In the genomic region with DNA sequence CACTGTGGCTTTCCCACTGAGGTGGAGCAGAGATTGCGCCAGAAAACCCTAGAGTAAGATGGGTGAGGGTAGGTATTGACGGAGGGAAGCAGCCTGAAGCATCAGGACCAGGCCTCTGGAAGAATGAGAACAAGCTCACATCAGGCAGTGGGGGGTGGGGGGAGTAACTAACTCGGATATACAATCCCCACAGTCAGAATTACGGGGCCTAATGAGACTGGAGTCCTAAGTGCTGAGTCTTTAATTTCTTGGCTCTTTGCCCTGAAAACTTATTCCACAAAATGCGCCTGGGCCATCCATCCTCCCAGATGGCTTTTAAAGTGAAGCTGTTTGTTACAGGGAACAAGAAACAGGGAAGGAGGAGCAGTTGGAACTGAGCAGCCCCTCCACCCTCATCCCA, we compare ENCODE assay signal across 24 mouse cellular contexts.
DNase-seq lines count a peak whose midpoint lies in the region; ATAC-seq lines count a peak whose summit lies in the region.
"Had no signal": no experiment of that assay in that cellular context is flagged by ENCODE, and none has a peak within 500 bp of the region (broad histone marks: within the 10 kb centered on the region; RNA-seq: fewer than 3 reads in every experiment).

No protein-coding gene starts in this region.

- no peaks in the 10 kb centered on the region for H3K9me3 ChIP-seq in hindbrain, embryonic 13.5 days
- no peaks in the 10 kb centered on the region for H3K9me3 ChIP-seq in hindbrain, embryonic 16.5 days (ENCODE audit: control insufficient read depth, low read length)
- H3K9me3 ChIP-seq in embryonic facial prominence, embryonic 14.5 days (ENCODE audit: control insufficient read depth, low read length), result no peaks in the 10 kb centered on the region
- H3K9me3 ChIP-seq: liver, embryonic 12.5 days; midbrain, embryonic 12.5 days; stomach, embryonic 15.5 days had no signal

- ATAC-seq in hindbrain, embryonic 13.5 days (ENCODE audit: low FRiP score), result no peak
- ATAC-seq in hindbrain, embryonic 16.5 days, result no peak
- ATAC-seq in embryonic facial prominence, embryonic 14.5 days (ENCODE audit: low read depth), result peak; percentile 63; the same call in 1 of the 2 replicates
- ATAC-seq: activated CD4-positive, CD25-positive, alpha-beta regulatory T cell, adult 4 months; intestine, postnatal 0 days; liver, embryonic 12.5 days had no signal

- DNase-seq in retina, postnatal 1 day, result peak; percentile 34
- no peak for DNase-seq in retina, embryonic 14.5 days (ENCODE audit: low spot score)
- peak; percentile 86 for DNase-seq in embryonic facial prominence, embryonic 14.5 days (ENCODE audit: low spot score)
- no peak for DNase-seq in left cerebral cortex, postnatal 25 days (ENCODE audit: low spot score in 2 of 2)
- DNase-seq in kidney, postnatal 25 days, result no peak
- DNase-seq: adrenal gland, adult 8-10 months; cerebellum, adult 18-20 months; cerebellum, postnatal 14 days; gastrocnemius, postnatal 25 days; kidney, postnatal 36 days; left cerebral cortex, postnatal 4 days; lung, adult 2 months; lung, postnatal 14 days; right cerebral cortex, adult 18-20 months; right cerebral cortex, postnatal 4 days; thymus, adult 2 months; thymus, postnatal 4 days had no signal

- H3K27ac ChIP-seq in hindbrain, embryonic 13.5 days, result peak overlapping the region; percentile 3; the same call in 1 of the 2 replicates
- H3K27ac ChIP-seq in hindbrain, embryonic 16.5 days (ENCODE audit: low read depth, low read length), result no peak overlapping the region
- H3K27ac ChIP-seq in embryonic facial prominence, embryonic 14.5 days (replicated peaks; ENCODE audit: low read depth, low read length), result no peak overlapping the region
- H3K27ac ChIP-seq: liver, embryonic 12.5 days; midbrain, embryonic 12.5 days; stomach, embryonic 15.5 days had no signal

- no peaks in the 10 kb centered on the region for H3K27me3 ChIP-seq in hindbrain, embryonic 13.5 days
- no peaks in the 10 kb centered on the region for H3K27me3 ChIP-seq in hindbrain, embryonic 16.5 days (replicated peaks; ENCODE audit: control insufficient read depth, insufficient read depth, low read length)
- no peaks in the 10 kb centered on the region for H3K27me3 ChIP-seq in embryonic facial prominence, embryonic 14.5 days (replicated peaks; ENCODE audit: control insufficient read depth, insufficient read depth, low read length)
- H3K27me3 ChIP-seq: liver, embryonic 12.5 days; midbrain, embryonic 12.5 days; stomach, embryonic 15.5 days had no signal

- 55% methylated on average over 5 of the region's 5 CpGs for WGBS in hindbrain, embryonic 13.5 days
- 49% methylated on average over 5 of the region's 5 CpGs for WGBS in hindbrain, embryonic 16.5 days
- 22% methylated on average over 5 of the region's 5 CpGs for WGBS in embryonic facial prominence, embryonic 14.5 days

- intact Hi-C loops in left cerebral cortex, postnatal 25 days (cut with DNase I), result no loop called here

- H3K4me1 ChIP-seq in hindbrain, embryonic 13.5 days (replicated peaks), result peaks cover 40% of the 10 kb centered on the region
- peaks cover 22% of the 10 kb centered on the region for H3K4me1 ChIP-seq in hindbrain, embryonic 16.5 days (ENCODE audit: control insufficient read depth, insufficient read depth, low read depth, low read length)
- H3K4me1 ChIP-seq in embryonic facial prominence, embryonic 14.5 days (ENCODE audit: control insufficient read depth, insufficient read depth, low read length), result peaks cover 4% of the 10 kb centered on the region; the same call in 1 of the 2 replicates
- H3K4me1 ChIP-seq: liver, embryonic 12.5 days; stomach, embryonic 15.5 days had no signal

- H3K9ac ChIP-seq in hindbrain, embryonic 13.5 days, result no peak overlapping the region
- H3K9ac ChIP-seq in hindbrain, embryonic 16.5 days (ENCODE audit: low read depth, low read length), result no peak overlapping the region; the same call in 1 of the 2 replicates
- no peak overlapping the region for H3K9ac ChIP-seq in embryonic facial prominence, embryonic 14.5 days (ENCODE audit: low read depth, low read length)
- H3K9ac ChIP-seq: liver, embryonic 12.5 days; midbrain, embryonic 12.5 days; stomach, embryonic 15.5 days had no signal

- no peak overlapping the region for H3K4me2 ChIP-seq in hindbrain, embryonic 13.5 days
- no peak overlapping the region for H3K4me2 ChIP-seq in hindbrain, embryonic 16.5 days (ENCODE audit: low read length)
- no peak overlapping the region for H3K4me2 ChIP-seq in embryonic facial prominence, embryonic 14.5 days (ENCODE audit: low read depth, low read length)
- H3K4me2 ChIP-seq: liver, embryonic 12.5 days; midbrain, embryonic 12.5 days; stomach, embryonic 15.5 days had no signal

- H3K36me3 ChIP-seq in hindbrain, embryonic 13.5 days, result no peaks in the 10 kb centered on the region
- no peaks in the 10 kb centered on the region for H3K36me3 ChIP-seq in hindbrain, embryonic 16.5 days (ENCODE audit: control insufficient read depth, insufficient read depth, low read length)
- H3K36me3 ChIP-seq in embryonic facial prominence, embryonic 14.5 days (ENCODE audit: control insufficient read depth, insufficient read depth, low read length), result no peaks in the 10 kb centered on the region
- H3K36me3 ChIP-seq: liver, embryonic 12.5 days; midbrain, embryonic 12.5 days; stomach, embryonic 15.5 days had no signal

- H3K4me3 ChIP-seq in hindbrain, embryonic 13.5 days, result no peak overlapping the region
- no peak overlapping the region for H3K4me3 ChIP-seq in hindbrain, embryonic 16.5 days (ENCODE audit: low read length)
- H3K4me3 ChIP-seq in embryonic facial prominence, embryonic 14.5 days (ENCODE audit: low read depth, low read length), result no peak overlapping the region
- H3K4me3 ChIP-seq: liver, embryonic 12.5 days; midbrain, embryonic 12.5 days; stomach, embryonic 15.5 days had no signal

Comparison
In these comparisons a context has a peak if more than half of its experiments do, and no peak if none do; other contexts are left out.
1. DNase-seq: peak in retina, postnatal 1 day (single experiment) and embryonic facial prominence, embryonic 14.5 days (single experiment); none in retina, embryonic 14.5 days (single experiment), left cerebral cortex, postnatal 25 days (0 of 2) and kidney, postnatal 25 days (0 of 2).